In the genomic region with DNA sequence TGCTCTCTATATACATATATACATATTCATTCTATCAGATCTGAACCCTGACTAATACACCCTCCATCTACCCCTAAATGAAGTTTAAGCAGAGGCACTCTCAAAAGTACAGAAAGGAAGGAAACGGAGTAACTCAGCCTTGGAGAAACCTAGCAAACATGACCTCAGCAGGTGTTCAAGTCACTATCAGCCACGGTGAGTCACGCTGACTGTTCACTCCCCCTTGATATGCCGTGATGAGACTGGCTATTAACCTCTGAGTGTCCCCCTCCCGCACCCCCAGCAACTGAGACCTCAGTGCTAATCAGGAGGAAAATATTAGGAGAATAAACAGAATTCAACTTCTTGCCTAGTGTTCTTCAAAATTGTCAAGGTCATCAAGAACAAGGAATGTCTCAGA, we compare ENCODE assay signal across 27 mouse cellular contexts. TPM values are rescaled to one million over a fixed set of nuclear protein-coding genes. Genes with fewer than 3 reads are reported as not detected.
DNase-seq lines count a peak whose midpoint lies in the region; ATAC-seq and TF ChIP-seq lines count a peak whose summit lies in the region.
"Had no signal": no experiment of that assay in that cellular context is flagged by ENCODE, and none has a peak within 500 bp of the region (broad histone marks: within the 10 kb centered on the region; RNA-seq: fewer than 3 reads in every experiment).

No protein-coding gene starts in this region.

- H3K79me2 ChIP-seq in MEL (ENCODE audit: control insufficient read depth, insufficient read depth, low read length, poor library complexity), result no peaks in the 10 kb centered on the region

- 65% methylated on average over 5 of the region's 5 CpGs for WGBS in intestine, embryonic 16.5 days
- WGBS in small intestine, adult 2 months, result 31% methylated on average over 5 of the region's 5 CpGs

- TF ChIP-seq CTCF in MEL (IDR thresholded peaks at IDR 0.05 in 2 of 3, conservative IDR thresholded peaks at IDR 0.05 in 1 of 3; ENCODE audit: control insufficient read depth in 1 of 3, insufficient read depth in 1 of 3, low read depth in 2 of 3, low read length in 3 of 3, poor library complexity in 1 of 3, severe bottlenecking in 1 of 3), result no peak
- no peak for TF ChIP-seq CTCF in small intestine, adult 2 months (IDR thresholded peaks at IDR 0.05; ENCODE audit: extremely low read depth, insufficient read length, insufficient replicate concordance, low read depth, low read length)

- H3K4me2 ChIP-seq in intestine, embryonic 16.5 days (ENCODE audit: low read depth, low read length), result no peak overlapping the region
- H3K4me2 ChIP-seq: embryonic facial prominence, embryonic 13.5 days; embryonic facial prominence, embryonic 15.5 days; forebrain, embryonic 12.5 days had no signal

- no peak overlapping the region for H3K9ac ChIP-seq in MEL (ENCODE audit: control insufficient read depth, low read depth, low read length, poor library complexity, severe bottlenecking)
- H3K9ac ChIP-seq in intestine, embryonic 16.5 days (ENCODE audit: low read depth, low read length), result no peak overlapping the region
- H3K9ac ChIP-seq: embryonic facial prominence, embryonic 13.5 days; embryonic facial prominence, embryonic 15.5 days; forebrain, embryonic 12.5 days; forebrain, postnatal 0 days had no signal

- H3K4me1 ChIP-seq in MEL (ENCODE audit: control insufficient read depth in 1 of 2, insufficient read depth in 2 of 2, low read length in 2 of 2), result peaks cover 10 to 26% of the 10 kb centered on the region in 2 experiments
- H3K4me1 ChIP-seq in intestine, embryonic 16.5 days (ENCODE audit: control insufficient read depth, insufficient read depth, low read length), result peaks cover 10% of the 10 kb centered on the region; the same call in 1 of the 2 replicates
- H3K4me1 ChIP-seq in small intestine, adult 2 months (ENCODE audit: control insufficient read depth, insufficient read depth, insufficient read length, low read length), result peaks cover 20% of the 10 kb centered on the region
- H3K4me1 ChIP-seq: forebrain, embryonic 12.5 days had no signal

- H3K27ac ChIP-seq in MEL (ENCODE audit: control insufficient read depth, low read depth, low read length), result peak overlapping the region; percentile 15; the same call in 1 of the 2 replicates
- H3K27ac ChIP-seq in intestine, embryonic 16.5 days (ENCODE audit: low read length), result peak overlapping the region; percentile 47; the same call in 1 of the 2 replicates
- peak overlapping the region; percentile 88 for H3K27ac ChIP-seq in small intestine, adult 2 months (ENCODE audit: insufficient read depth, low read depth, low read length)
- H3K27ac ChIP-seq: embryonic facial prominence, embryonic 13.5 days; embryonic facial prominence, embryonic 15.5 days; forebrain, embryonic 10.5 days; forebrain, embryonic 12.5 days had no signal

- no peak for DNase-seq in MEL (ENCODE audit: low read depth, low spot score)
- DNase-seq in heart, adult 8-10 months (ENCODE audit: low spot score), result no peak
- no peak for DNase-seq in left cerebral cortex, adult 11 months (ENCODE audit: low spot score)
- DNase-seq in kidney, postnatal 4 days, result no peak
- DNase-seq: adrenal gland, adult 2 months; adrenal gland, postnatal 10 days; adrenal gland, postnatal 25 days; B cell, adult 2 months; cerebellum, adult 11 months; cerebellum, adult 18-20 months; cerebellum, adult 8-10 months; cerebellum, adult 9-11 months; cerebellum, postnatal 14 days; cerebellum, postnatal 36 days; embryo, embryonic 11 days; forebrain, postnatal 0 days had no signal

- H3K36me3 ChIP-seq in MEL (ENCODE audit: control insufficient read depth in 1 of 2, insufficient read depth in 2 of 2, low read length in 2 of 2), result peaks cover 0 to 19% of the 10 kb centered on the region in 2 experiments; a peak in 3 of 4 replicates
- H3K36me3 ChIP-seq in intestine, embryonic 16.5 days (ENCODE audit: control insufficient read depth, insufficient read depth, low read length), result no peaks in the 10 kb centered on the region
- H3K36me3 ChIP-seq in small intestine, adult 2 months (ENCODE audit: control insufficient read depth, insufficient read depth, low read length), result peaks cover 17% of the 10 kb centered on the region
- H3K36me3 ChIP-seq: embryonic facial prominence, embryonic 13.5 days; embryonic facial prominence, embryonic 15.5 days; forebrain, embryonic 10.5 days; forebrain, embryonic 12.5 days had no signal

- H3K27me3 ChIP-seq in MEL (ENCODE audit: control insufficient read depth in 1 of 2, insufficient read depth in 2 of 2, low read length in 2 of 2), result no peaks in the 10 kb centered on the region
- H3K27me3 ChIP-seq in intestine, embryonic 16.5 days (replicated peaks; ENCODE audit: control insufficient read depth, insufficient read depth, low read length), result no peaks in the 10 kb centered on the region
- H3K27me3 ChIP-seq in small intestine, adult 2 months (ENCODE audit: control insufficient read depth, insufficient read depth, low read length), result no peaks in the 10 kb centered on the region
- H3K27me3 ChIP-seq: CH12.LX; embryonic facial prominence, embryonic 13.5 days; embryonic facial prominence, embryonic 15.5 days; forebrain, embryonic 12.5 days had no signal

- ATAC-seq in intestine, embryonic 16.5 days, result no peak
- ATAC-seq: CD4-positive, CD25-positive, alpha-beta regulatory T cell, adult 4 months; forebrain, embryonic 14.5 days; forebrain, postnatal 0 days had no signal

- no peak for TF ChIP-seq EP300 in MEL (IDR thresholded peaks at IDR 0.05; ENCODE audit: low read depth in 1 of 2, low read length in 2 of 2)

- no peaks in the 10 kb centered on the region for H3K9me3 ChIP-seq in MEL (replicated peaks; ENCODE audit: insufficient read depth, low read length)
- H3K9me3 ChIP-seq in intestine, embryonic 16.5 days (ENCODE audit: control insufficient read depth, low read length), result no peaks in the 10 kb centered on the region
- H3K9me3 ChIP-seq: embryonic facial prominence, embryonic 13.5 days; embryonic facial prominence, embryonic 15.5 days; forebrain, embryonic 10.5 days; forebrain, embryonic 12.5 days; G1E had no signal

- TF ChIP-seq RAD21 in MEL (IDR thresholded peaks at IDR 0.05; ENCODE audit: low read depth, low read length), result no peak

- no peak for TF ChIP-seq POLR2A in MEL (IDR thresholded peaks at IDR 0.05; ENCODE audit: control insufficient read depth in 1 of 2, insufficient read depth in 1 of 2, low read depth in 1 of 2, low read length in 2 of 2, poor library complexity in 1 of 2)
- TF ChIP-seq POLR2A in small intestine, adult 2 months (IDR thresholded peaks at IDR 0.05; ENCODE audit: low read depth, low read length), result no peak

- no peak overlapping the region for H3K4me3 ChIP-seq in MEL (ENCODE audit: control insufficient read depth in 1 of 2, insufficient read depth in 1 of 2, low read depth in 2 of 2, low read length in 2 of 2)
- no peak overlapping the region for H3K4me3 ChIP-seq in intestine, embryonic 16.5 days (ENCODE audit: low read length)
- H3K4me3 ChIP-seq in small intestine, adult 2 months (ENCODE audit: low read depth, low read length), result no peak overlapping the region
- H3K4me3 ChIP-seq: embryonic facial prominence, embryonic 13.5 days; embryonic facial prominence, embryonic 15.5 days; erythroblast, embryonic 14.5 days; forebrain, embryonic 10.5 days; forebrain, embryonic 12.5 days had no signal

TF ChIP-seq in MEL, 35 proteins besides CTCF, POLR2A, EP300 and RAD21:
- TF ChIP-seq GATA1 (IDR thresholded peaks at IDR 0.05; ENCODE audit: low read depth, low read length) (0 out of 2 replicates have a peak, but pooled peaks have one; percentile 16), TAL1 (IDR thresholded peaks at IDR 0.05; ENCODE audit: low read length) (no peak)

RNA-seq across cellular contexts. Expression of a gene that starts 12.7 kb away (rescaled TPM):
- total RNA-seq in MEL (2012; rRNA removed), result 16.8 and 17.8 TPM in 2 replicates
- 10 to 100 TPM in 1 of 2 experiments, not detected in 1; 22.0 TPM for polyA plus RNA-seq in MEL (2012; ENCODE audit: insufficient read depth in 1 of 2, insufficient read length in 2 of 2, low read depth in 1 of 2, low replicate concordance in 2 of 2, missing spikeins in 1 of 2)
- 139 and 156 TPM in 2 replicates for polyA plus RNA-seq in intestine, embryonic 16.5 days (2015; fragmentation: Nextera tagmentation; extraction: Ambion mirVana)
- 124 and 167 TPM in 2 replicates for polyA plus RNA-seq in small intestine, adult 2 months (2012; rRNA removed)
- total RNA-seq in heart, adult 8-10 months (2022), result 1 to 10 TPM; 6.5 to 8.4 (median 7.5) TPM

RNA-seq across cellular contexts. Expression of a gene that starts 38.2 kb away (rescaled TPM):
- 2.4 and 2.5 TPM in 2 replicates for total RNA-seq in MEL (2012; rRNA removed)
- polyA plus RNA-seq in MEL (2012; ENCODE audit: insufficient read depth in 1 of 2, insufficient read length in 2 of 2, low read depth in 1 of 2, low replicate concordance in 2 of 2, missing spikeins in 1 of 2), result 1 to 10 TPM in 1 of 2 experiments, not detected in 1; 5.1 TPM
- 7.2 and 7.5 TPM in 2 replicates for polyA plus RNA-seq in intestine, embryonic 16.5 days (2015; fragmentation: Nextera tagmentation; extraction: Ambion mirVana)
- polyA plus RNA-seq in small intestine, adult 2 months (2012; rRNA removed), result 0.38 and 0.58 TPM in 2 replicates
- total RNA-seq in heart, adult 8-10 months (2022), result 1 to 10 TPM; 3.9 to 5.8 (median 5.1) TPM
- polyA plus RNA-seq: erythroblast, embryonic 14.5 days had no signal

Comparison
In these comparisons a context has a peak if more than half of its experiments do, and no peak if none do; other contexts are left out.
1. H3K27ac ChIP-seq: peak in every context shown above with its lines; median percentile 88 in small intestine, adult 2 months; 47 in intestine, embryonic 16.5 days; 15 in MEL.